Mouse (Mus musculus) G1E (cell line): ENCODE data around the gene Heatr5a.

Source experiments
- CTCF ChIP-seq: IDR thresholded peaks from 2 replicates; pipeline ENCODE4 v1.5.1; 2012; ENCODE audit warnings: low read depth, low read length, inconsistent platforms, mixed read lengths
- GATA1 ChIP-seq: IDR thresholded peaks from 2 replicates; pipeline ENCODE4 v1.6.1; 2012; ENCODE audit warnings: borderline replicate concordance, low read length, inconsistent platforms, mixed read lengths

DNA sequence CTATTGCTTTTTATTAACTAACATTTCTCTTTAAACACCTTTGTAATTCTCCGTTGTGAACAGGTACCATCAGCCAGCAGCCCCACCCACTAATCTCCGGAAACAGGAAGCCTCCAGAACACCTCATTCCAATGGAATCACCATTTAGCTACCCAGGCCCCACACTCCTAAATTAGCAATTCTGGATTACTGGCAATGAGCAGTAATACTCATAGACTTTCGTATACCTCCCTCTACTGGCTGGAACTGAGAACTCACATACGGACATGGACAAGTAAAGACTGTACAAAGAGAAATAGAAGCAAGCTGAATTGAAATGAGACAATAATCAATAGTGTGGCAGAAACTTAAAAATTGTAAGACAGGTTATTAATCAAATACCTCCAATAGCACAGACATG, 30.4 kb upstream of the Heatr5a start:
- TF ChIP-seq CTCF (no peak), GATA1 (no peak)
